Mouse (Mus musculus) embryonic facial prominence, embryonic 14.5 days (tissue): ENCODE measurements at regions not wholly inside any gene's neighbourhood (a gene's known extent, or its start where the extent isn't known, plus 50 kb on each side); places are given as distances from the start of the nearest gene placed in this dataset.
A peak's percentile ranks its signal among the peaks of the same experiment; 100 is the strongest.

ENCODE experiments used
- ATAC-seq: fragments of 200-750 bp; cut with Nextera tagmentation; 2 replicates; pipeline ENCODE4 v1.8.0; 2017; ENCODE audit warnings: low read depth, moderate number of reproducible peaks, moderate TSS enrichment
- DNase-seq: peaks from one replicate; pipeline ENCODE4 v3.0.0-alpha.2; 2015; ENCODE audit warnings: low spot score
- H3K27ac ChIP-seq: fragments of 300-500 bp; sonication (generic); replicated peaks from 2 replicates; pipeline ENCODE4 v1.5.1; 2014; ENCODE audit warnings: low read depth, mild to moderate bottlenecking, low read length, moderate library complexity
- H3K27me3 ChIP-seq: fragments of 300-500 bp; sonication (generic); replicated peaks from 2 replicates; pipeline ENCODE4 v1.6.1; 2014; ENCODE audit warnings: low read length; ENCODE audit not compliant: control insufficient read depth, insufficient read depth
- H3K36me3 ChIP-seq: fragments of 300-500 bp; sonication (generic); 2 replicates; pipeline ENCODE4 v1.6.1; 2014; ENCODE audit warnings: low read length, mixed read lengths; ENCODE audit not compliant: control insufficient read depth, insufficient read depth
- H3K4me1 ChIP-seq: fragments of 300-500 bp; sonication (generic); 2 replicates; pipeline ENCODE4 v1.6.1; 2014; ENCODE audit warnings: antibody characterized with exemption, low read length; ENCODE audit not compliant: control insufficient read depth, insufficient read depth
- H3K4me2 ChIP-seq: fragments of 300-500 bp; sonication (generic); 2 replicates; pipeline ENCODE4 v1.6.1; 2014; ENCODE audit warnings: low read depth, mild to moderate bottlenecking, low read length, moderate library complexity, mixed read lengths
- H3K4me3 ChIP-seq: fragments of 300-500 bp; sonication (generic); 2 replicates; pipeline ENCODE4 v1.5.1; 2014; ENCODE audit warnings: low read depth, mild to moderate bottlenecking, low read length
- H3K9ac ChIP-seq: fragments of 300-500 bp; sonication (generic); 2 replicates; pipeline ENCODE4 v1.6.1; 2014; ENCODE audit warnings: low read depth, mild to moderate bottlenecking, low read length, moderate library complexity, mixed read lengths
- H3K9me3 ChIP-seq: fragments of 300-500 bp; sonication (generic); 2 replicates; pipeline ENCODE4 v1.6.1; 2016; ENCODE audit warnings: low read length; ENCODE audit not compliant: control insufficient read depth
- WGBS: fragments of 180-500 bp; shearing (Covaris S2); extraction: QIAGEN DNeasy Blood & Tissue Kit; methylation state at CpG from one replicate; pipeline ENCODE4 v1.1.7; 2014; 5-methylcytosine and 5-hydroxymethylcytosine counted together

DNA sequence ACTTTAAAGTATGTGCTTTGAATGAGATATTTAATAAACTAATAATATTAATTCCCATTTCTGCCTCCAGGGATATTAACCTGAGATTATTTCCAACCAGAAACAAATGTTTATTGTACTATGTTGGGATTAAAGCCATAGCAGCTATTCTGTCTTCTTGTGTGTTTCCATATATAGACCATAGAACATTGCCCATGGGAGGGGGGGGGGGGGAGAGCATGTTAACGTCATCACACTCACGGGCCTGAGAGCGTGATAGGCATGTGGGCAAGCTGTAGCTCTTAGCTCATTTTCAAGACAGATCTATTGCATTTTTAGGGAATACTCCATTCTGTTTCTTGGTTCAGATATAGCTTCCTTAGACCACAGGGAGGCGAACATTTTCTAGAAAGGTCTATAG lies 149.8 kb upstream of the Tgfbr2 start:
- WGBS, result 64% methylated on average over 4 of the region's 4 CpGs
- no peak for DNase-seq

DNA sequence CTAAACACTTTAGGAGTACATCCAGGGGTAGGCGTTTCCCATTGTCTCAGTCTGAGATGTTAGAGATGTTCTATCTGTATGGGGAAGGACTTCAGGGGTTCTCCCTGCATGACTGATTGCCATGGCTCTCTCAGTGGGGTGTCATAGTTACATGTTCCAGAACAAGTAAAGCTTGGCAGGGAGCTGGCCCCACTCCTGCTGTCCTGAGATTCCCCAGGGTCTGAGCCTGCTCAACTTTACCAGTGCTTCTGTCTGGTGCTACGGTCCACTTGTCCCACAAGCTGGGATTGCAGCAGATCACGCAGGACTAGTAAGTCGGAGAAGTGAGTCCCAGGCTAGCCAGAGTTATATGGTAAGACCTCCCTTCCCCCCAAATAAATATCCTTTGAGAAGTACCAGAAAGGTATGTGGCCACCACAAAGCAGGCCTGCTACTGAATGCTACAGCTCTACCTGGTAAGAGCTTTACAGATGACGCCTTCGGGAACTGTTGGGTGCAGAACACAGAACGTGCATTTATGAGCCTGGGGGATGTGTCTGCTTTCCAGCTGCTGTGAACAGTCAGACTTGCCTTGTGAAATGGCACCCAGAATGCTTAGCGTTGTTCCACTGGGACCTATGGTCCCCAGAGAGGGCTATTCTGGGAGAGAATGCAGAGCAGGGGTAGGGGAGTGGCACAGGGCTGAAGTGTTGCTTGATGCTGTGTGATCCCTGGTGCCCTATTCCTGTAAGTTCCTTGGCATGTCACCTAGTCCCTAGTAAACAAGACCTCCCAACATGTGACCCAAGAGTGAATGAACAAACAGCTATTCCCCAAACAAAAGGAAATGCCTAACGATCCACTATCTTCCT lies 148.9 kb upstream of the Tgfbr2 start:
- no peak overlapping the region for H3K9ac ChIP-seq
- no peaks in the 10 kb centered on the region for H3K27me3 ChIP-seq
- ATAC-seq, result peak; percentile 57; the same call in 1 of the 2 replicates
- WGBS, result 75% methylated on average over 9 of the region's 9 CpGs
- no peak overlapping the region for H3K4me2 ChIP-seq
- no peaks in the 10 kb centered on the region for H3K4me1 ChIP-seq
- H3K4me3 ChIP-seq, result no peak overlapping the region
- H3K9me3 ChIP-seq, result no peaks in the 10 kb centered on the region
- no peak for DNase-seq
- no peaks in the 10 kb centered on the region for H3K36me3 ChIP-seq
- no peak overlapping the region for H3K27ac ChIP-seq

More for the DNA sequence above, 149.8 kb upstream of the Tgfbr2 start:
- H3K4me3 ChIP-seq, result no peak overlapping the region
- H3K4me2 ChIP-seq, result no peak overlapping the region
- no peak for ATAC-seq
- H3K9ac ChIP-seq, result no peak overlapping the region
- H3K4me1 ChIP-seq, result no peaks in the 10 kb centered on the region
- no peaks in the 10 kb centered on the region for H3K27me3 ChIP-seq
- no peaks in the 10 kb centered on the region for H3K36me3 ChIP-seq
- no peak overlapping the region for H3K27ac ChIP-seq
- no peaks in the 10 kb centered on the region for H3K9me3 ChIP-seq

GRCm38 (mm10) chr9:116321908-116322307 lies 146.7 kb upstream of the Tgfbr2 start:
- 89% methylated on average over 6 of the region's 6 CpGs for WGBS
- ATAC-seq, result no peak
- H3K27ac ChIP-seq, result no peak overlapping the region

GRCm38 (mm10) chr9:116319421-116319820 lies 144.3 kb upstream of the Tgfbr2 start:
- 67% methylated on average over 3 of the region's 3 CpGs for WGBS
- ATAC-seq (no peak), DNase-seq (no peak)
- Histone ChIP-seq H3K4me3 (no peak overlapping the region), H3K9me3 (no peaks in the 10 kb centered on the region), H3K4me1 (peaks cover 1% of the 10 kb centered on the region; the same call in 1 of the 2 replicates), H3K4me2 (no peak overlapping the region), H3K27ac (no peak overlapping the region), H3K27me3 (no peaks in the 10 kb centered on the region), H3K9ac (no peak overlapping the region), H3K36me3 (no peaks in the 10 kb centered on the region)

More at GRCm38 (mm10) chr9:116321908-116322307, 146.7 kb upstream of the Tgfbr2 start:
- no peak overlapping the region for H3K4me3 ChIP-seq
- no peak overlapping the region for H3K9ac ChIP-seq
- H3K27me3 ChIP-seq, result no peaks in the 10 kb centered on the region
- H3K9me3 ChIP-seq, result no peaks in the 10 kb centered on the region
- H3K36me3 ChIP-seq, result no peaks in the 10 kb centered on the region
- no peaks in the 10 kb centered on the region for H3K4me1 ChIP-seq
- no peak overlapping the region for H3K4me2 ChIP-seq
- no peak for DNase-seq

DNA sequence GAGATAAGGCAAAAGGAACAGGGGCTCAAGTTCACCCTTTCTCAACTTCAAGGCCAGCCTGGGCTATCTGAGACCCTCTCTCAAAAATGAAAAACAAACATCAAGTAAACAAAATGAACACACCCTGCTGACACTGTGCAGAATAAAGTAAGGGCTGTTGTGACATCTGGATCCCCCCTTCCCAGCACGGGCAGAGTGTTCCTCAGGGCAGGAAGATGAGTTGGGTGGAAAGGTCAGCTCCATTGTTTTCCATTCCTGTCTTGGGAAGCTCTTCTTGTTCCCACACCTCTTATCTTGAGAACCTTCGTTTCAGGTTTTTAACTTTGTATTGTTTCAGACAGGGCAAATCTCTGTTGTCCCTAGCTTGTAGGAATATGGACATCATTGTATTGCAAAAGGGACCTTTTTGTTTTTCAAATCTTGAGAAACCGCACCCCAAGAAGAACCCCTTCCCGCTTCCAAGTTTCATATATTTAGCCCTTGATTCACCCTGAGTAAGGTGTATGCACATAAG lies 141.5 kb upstream of the Tgfbr2 start:
- no peak for ATAC-seq
- Histone ChIP-seq H3K36me3 (no peaks in the 10 kb centered on the region), H3K4me3 (no peak overlapping the region), H3K27me3 (no peaks in the 10 kb centered on the region), H3K4me2 (no peak overlapping the region), H3K4me1 (peaks cover 8% of the 10 kb centered on the region; the same call in 1 of the 2 replicates), H3K27ac (no peak overlapping the region), H3K9ac (no peak overlapping the region), H3K9me3 (no peaks in the 10 kb centered on the region)
- 73% methylated on average over 4 of the region's 4 CpGs for WGBS
- no peak for DNase-seq

DNA sequence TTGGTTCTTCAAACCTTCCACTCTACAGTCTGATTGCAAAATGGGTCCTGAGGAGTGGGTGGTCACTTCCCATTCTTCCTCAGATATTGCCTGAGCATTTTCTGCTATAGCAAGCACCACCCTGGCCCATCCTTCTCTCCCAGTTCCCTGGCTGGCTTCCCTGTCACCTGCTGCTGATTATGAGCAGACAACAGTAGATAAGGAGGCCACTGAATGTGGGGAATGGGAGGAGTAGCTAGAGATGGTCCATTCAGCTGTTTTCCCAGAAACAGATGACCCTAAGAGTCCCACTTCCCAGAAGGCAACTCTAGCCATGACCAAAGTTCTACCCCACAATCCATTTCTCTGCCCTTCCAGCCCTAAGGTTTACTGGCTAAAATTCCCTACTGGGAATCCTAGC lies 139.6 kb upstream of the Tgfbr2 start:
- Histone ChIP-seq H3K9ac (no peak overlapping the region), H3K27ac (no peak overlapping the region), H3K27me3 (no peaks in the 10 kb centered on the region), H3K36me3 (no peaks in the 10 kb centered on the region), H3K4me2 (no peak overlapping the region), H3K4me3 (no peak overlapping the region), H3K9me3 (no peaks in the 10 kb centered on the region), H3K4me1 (peaks cover 8% of the 10 kb centered on the region; the same call in 1 of the 2 replicates)
- no peak for DNase-seq
- no peak for ATAC-seq

- Histone ChIP-seq H3K4me2 (no peak overlapping the region), H3K9me3 (no peaks in the 10 kb centered on the region), H3K9ac (no peak overlapping the region), H3K36me3 (no peaks in the 10 kb centered on the region), H3K27me3 (no peaks in the 10 kb centered on the region), H3K27ac (no peak overlapping the region), H3K4me3 (no peak overlapping the region), H3K4me1 (peaks cover 8% of the 10 kb centered on the region; the same call in 1 of the 2 replicates)
- DNase-seq (no peak), ATAC-seq (no peak)
- WGBS, result 70% methylated on average over 14 of the region's 14 CpGs
Observed at GRCm38 (mm10) chr9:116313932-116314790, 139.0 kb upstream of the Tgfbr2 start.

- no peaks in the 10 kb centered on the region for H3K36me3 ChIP-seq
- no peak overlapping the region for H3K4me3 ChIP-seq
- DNase-seq, result no peak
- no peak for ATAC-seq
- peaks cover 8% of the 10 kb centered on the region; the same call in 1 of the 2 replicates for H3K4me1 ChIP-seq
- no peaks in the 10 kb centered on the region for H3K27me3 ChIP-seq
- WGBS, result 80% methylated on average over 3 of the region's 3 CpGs
- no peak overlapping the region for H3K4me2 ChIP-seq
- no peak overlapping the region for H3K9ac ChIP-seq
- no peak overlapping the region for H3K27ac ChIP-seq
- H3K9me3 ChIP-seq, result no peaks in the 10 kb centered on the region
Observed at GRCm38 (mm10) chr9:116311364-116311763, 136.2 kb upstream of the Tgfbr2 start.
